Mouse (Mus musculus): ENCODE data around the gene Odf3. TPM values are rescaled to one million over a fixed set of nuclear protein-coding genes. Genes with fewer than 3 reads are reported as not detected.

Odf3 gene
- polyA plus RNA-seq, 1 experiment = 0.13 TPM

DNA sequence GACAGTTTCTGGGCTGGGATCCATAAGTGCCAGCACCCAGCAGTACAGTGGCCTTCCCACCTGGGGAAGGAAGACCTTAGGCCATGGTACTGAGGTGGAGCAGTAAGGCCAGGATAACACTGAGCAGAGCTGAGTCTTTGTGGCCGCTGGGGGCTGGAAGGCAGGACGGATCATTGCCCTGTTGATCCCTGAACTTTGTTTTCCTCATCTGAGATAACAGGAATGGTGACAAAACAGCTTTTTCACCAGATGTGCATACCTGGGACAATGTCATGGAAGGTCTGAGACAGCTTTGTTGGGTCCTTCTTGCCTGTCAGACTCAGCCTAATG is 11.9 kb upstream of the Odf3 start:
- Histone ChIP-seq H3K27ac (ENCODE audit: insufficient read depth, low read length) (no peak overlapping the region), H3K27me3 (ENCODE audit: control insufficient read depth, insufficient read depth, low read length) (no peaks in the 10 kb centered on the region), H3K4me3 (replicated peaks; ENCODE audit: insufficient read depth, low read depth, low read length) (no peak overlapping the region), H3K4me1 (ENCODE audit: control insufficient read depth, insufficient read depth, low read length) (no peaks in the 10 kb centered on the region)
- no peak for DNase-seq
- 84% methylated on average over 2 of the region's 2 CpGs for WGBS
- TF ChIP-seq POLR2A (IDR thresholded peaks at IDR 0.05; ENCODE audit: borderline replicate concordance, insufficient read depth, low read length) (no peak), CTCF (IDR thresholded peaks at IDR 0.05; ENCODE audit: borderline replicate concordance, insufficient read depth, low read depth, low read length) (no peak)

DNA sequence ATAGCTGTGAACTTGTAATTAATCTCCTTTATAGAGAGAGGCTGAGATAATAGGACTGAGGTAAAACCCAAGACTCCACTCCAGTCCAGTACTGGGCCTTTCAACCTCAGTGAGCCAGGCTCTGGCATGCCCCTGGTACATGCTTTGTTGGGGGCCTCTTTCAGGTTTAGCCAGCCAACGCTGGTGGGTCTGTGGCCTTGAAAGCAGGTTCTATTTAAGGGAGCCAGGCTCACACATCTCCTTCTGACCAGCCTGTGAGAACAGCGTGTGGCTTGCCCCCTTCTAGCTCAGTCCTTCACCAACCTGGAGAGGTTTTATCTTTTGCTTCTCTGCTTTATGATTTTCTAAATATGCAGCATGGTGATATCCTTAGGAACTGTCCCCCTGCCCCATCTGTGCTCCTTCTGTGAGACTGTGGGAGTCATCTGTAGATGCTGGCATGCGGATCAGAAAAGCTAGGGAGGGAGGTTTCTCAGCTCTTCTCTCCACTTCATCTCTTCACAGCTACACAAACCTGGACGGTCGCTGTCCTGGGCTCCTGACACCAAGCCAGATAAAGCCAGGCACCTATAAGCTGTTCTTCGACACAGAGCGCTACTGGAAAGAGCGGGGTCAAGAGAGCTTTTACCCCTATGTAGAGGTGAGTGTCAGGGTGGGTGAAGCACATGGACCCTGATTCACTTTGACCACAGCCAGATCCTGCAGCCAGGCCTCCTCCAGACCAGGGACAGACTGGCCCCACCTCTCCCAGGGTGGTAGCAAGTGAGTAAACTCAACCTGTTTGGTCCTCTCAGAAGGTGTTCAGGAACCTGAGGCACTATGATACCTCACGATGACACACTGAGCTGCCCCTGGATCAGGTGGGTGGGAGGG is 11.1 kb upstream of the Odf3 start:
- TF ChIP-seq POLR2A (IDR thresholded peaks at IDR 0.05; ENCODE audit: borderline replicate concordance, insufficient read depth, low read length) (no peak), CTCF (IDR thresholded peaks at IDR 0.05; ENCODE audit: borderline replicate concordance, insufficient read depth, low read depth, low read length) (no peak)
- no peak for DNase-seq
- H3K4me3 ChIP-seq (replicated peaks; ENCODE audit: insufficient read depth, low read depth, low read length) = no peak overlapping the region
- no peaks in the 10 kb centered on the region for H3K27me3 ChIP-seq (ENCODE audit: control insufficient read depth, insufficient read depth, low read length)
- no peak overlapping the region for H3K27ac ChIP-seq (ENCODE audit: insufficient read depth, low read length)
- no peaks in the 10 kb centered on the region for H3K4me1 ChIP-seq (ENCODE audit: control insufficient read depth, insufficient read depth, low read length)
- WGBS = 62% methylated on average over 9 of the region's 9 CpGs

DNA sequence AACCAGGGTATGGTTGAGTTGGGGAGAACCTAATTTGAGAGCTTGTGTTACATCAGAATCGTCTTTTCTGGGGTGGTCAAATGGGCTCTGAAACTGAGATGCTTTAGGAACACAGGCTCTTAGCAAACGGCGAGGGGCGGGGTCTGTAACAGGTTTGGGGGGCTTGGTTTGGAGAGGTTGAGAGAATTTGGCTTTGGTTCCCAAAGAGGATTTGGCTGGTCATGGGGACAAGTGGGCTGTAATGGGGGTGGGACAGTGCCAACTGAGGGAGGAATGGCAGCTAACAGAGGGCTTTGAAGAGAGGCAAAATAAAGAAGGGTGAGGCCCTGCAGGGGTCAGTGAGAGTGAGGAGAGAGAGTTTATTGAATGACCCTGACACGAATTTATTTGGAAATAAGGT is 8.0 kb upstream of the Odf3 start:
- no peak for DNase-seq
- Histone ChIP-seq H3K4me1 (ENCODE audit: control insufficient read depth, insufficient read depth, low read length) (no peaks in the 10 kb centered on the region), H3K27ac (ENCODE audit: insufficient read depth, low read length) (no peak overlapping the region), H3K27me3 (ENCODE audit: control insufficient read depth, insufficient read depth, low read length) (no peaks in the 10 kb centered on the region), H3K4me3 (replicated peaks; ENCODE audit: insufficient read depth, low read depth, low read length) (no peak overlapping the region)
- 54% methylated on average over 5 of the region's 5 CpGs for WGBS
- TF ChIP-seq CTCF (IDR thresholded peaks at IDR 0.05; ENCODE audit: borderline replicate concordance, insufficient read depth, low read depth, low read length) = no peak
- TF ChIP-seq POLR2A (IDR thresholded peaks at IDR 0.05; ENCODE audit: borderline replicate concordance, insufficient read depth, low read length) = no peak

DNA sequence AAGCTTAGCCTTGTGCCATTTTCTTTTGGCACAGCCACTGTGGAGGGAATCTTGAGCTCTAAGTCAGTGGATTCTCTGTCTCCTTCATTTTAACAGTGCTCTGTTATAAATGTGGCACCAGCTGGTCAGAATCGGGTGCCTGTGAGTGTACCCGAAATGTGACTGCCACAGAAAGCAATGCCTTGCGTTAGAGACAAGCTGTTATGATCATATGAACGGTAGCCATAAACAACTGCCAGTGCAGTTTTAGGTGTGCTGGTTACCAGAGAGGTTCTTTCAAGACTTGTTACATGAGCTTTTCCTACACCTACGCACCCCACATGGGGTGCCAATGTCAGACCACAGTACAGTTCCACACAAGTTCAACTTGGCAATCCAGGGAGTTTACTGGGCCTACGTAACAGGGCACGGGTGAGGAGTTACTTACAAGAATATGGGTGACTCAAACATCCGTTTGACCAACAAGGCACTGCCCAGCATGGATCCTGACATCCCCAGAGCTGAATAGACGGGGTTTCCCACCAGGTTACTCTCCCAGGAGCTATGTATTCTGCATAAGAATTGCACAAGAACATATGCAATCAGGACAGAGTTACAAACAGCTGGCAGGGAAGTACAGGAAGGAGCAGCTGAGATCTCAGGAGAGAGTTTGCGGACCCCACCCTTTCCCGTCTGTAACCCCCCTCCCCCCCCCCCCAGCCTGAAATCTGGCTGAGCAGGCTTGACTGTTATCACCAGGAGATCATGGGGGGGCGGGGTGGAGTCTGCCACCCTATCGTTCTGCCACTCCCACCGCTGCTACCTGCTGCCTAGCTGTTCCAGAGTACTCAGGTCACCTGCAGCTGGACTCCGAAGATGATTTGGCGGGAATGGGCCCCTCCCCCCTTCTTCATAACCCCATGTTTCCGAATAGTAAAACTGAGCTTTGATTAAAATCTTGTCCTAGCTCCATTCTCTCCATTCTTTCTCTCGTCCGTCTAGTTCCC is 6.6 kb upstream of the Odf3 start:
- Histone ChIP-seq H3K27ac (ENCODE audit: insufficient read depth, low read length) (no peak overlapping the region), H3K27me3 (ENCODE audit: control insufficient read depth, insufficient read depth, low read length) (no peaks in the 10 kb centered on the region), H3K4me3 (replicated peaks; ENCODE audit: insufficient read depth, low read depth, low read length) (no peak overlapping the region), H3K4me1 (ENCODE audit: control insufficient read depth, insufficient read depth, low read length) (no peaks in the 10 kb centered on the region)
- WGBS = 40% methylated on average over 19 of the region's 19 CpGs
- no peak for DNase-seq
- TF ChIP-seq CTCF (IDR thresholded peaks at IDR 0.05; ENCODE audit: borderline replicate concordance, insufficient read depth, low read depth, low read length) (no peak), POLR2A (IDR thresholded peaks at IDR 0.05; ENCODE audit: borderline replicate concordance, insufficient read depth, low read length) (no peak)

DNA sequence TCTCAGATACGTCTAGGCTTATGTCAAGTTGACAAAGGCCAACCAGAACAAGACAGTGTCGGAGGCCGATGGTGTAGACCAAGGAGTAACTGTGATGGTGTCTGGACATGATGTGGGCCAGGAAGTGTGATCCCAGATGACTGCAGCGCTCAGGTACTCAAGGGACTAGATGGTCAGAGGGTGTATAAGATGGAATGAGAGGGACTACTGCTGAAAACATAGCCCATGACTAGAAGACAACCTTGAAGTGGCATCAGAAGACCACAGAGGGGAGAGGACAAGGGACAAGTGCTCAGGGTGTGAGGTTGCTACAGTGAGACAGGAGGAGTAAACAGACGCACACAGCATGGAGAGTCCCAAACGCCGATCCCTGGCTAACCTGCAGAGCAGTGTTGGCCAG is 3.8 kb upstream of the Odf3 start:
- DNase-seq = no peak
- 74% methylated on average over 7 of the region's 7 CpGs for WGBS

DNA sequence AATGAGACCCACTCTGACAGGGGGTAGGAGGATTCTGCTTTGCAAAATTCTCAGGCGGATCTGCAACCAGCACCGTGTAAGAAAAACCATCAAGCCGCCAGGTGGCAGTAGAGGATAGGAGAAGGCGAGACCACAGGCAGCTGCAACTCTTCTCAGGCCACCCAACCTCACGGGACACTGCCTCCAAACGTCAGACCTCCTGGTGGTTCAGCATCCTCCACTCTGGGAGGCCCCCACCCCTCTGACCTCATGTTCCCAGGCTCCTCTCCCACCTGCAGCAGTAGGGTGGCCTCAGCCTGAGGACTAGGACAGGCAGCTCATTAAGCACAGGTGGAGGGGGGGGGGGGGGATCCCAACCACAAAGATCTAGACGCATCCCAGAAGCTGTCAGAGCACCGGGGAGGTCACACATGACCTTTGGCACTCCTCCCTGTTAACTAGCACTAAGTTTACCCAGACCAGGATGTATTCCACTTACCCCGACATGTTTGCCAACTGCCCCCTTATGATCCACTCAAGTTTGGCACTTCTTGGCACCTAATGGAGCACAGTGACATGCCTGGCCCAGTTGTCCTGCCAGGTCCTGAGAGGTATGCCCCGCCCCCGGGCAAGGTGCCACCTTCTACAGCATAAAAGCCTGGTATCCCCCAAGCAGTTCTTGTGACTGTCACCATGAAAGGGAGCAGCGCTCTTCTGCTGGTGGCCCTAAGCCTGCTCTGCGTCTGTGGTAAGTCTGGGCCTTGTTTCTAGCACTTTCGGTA is 2.5 kb upstream of the Odf3 start, which contains the start of gene Scgb1c1:
TSS of gene Scgb1c1 (plus strand) at position 643 of the 761 bp plus-strand sequence.
- H3K27ac ChIP-seq (ENCODE audit: insufficient read depth, low read length) = no peak within 1 kb of the TSS
- peak; percentile 79 to 90 for DNase-seq
- no peaks in the 10 kb centered on the region for H3K4me1 ChIP-seq (ENCODE audit: control insufficient read depth, insufficient read depth, low read length)
- H3K27me3 ChIP-seq (ENCODE audit: control insufficient read depth, insufficient read depth, low read length) = no peaks in the 10 kb centered on the region
- TF ChIP-seq POLR2A (IDR thresholded peaks at IDR 0.05; ENCODE audit: borderline replicate concordance, insufficient read depth, low read length) = no peak
- peak; percentile 97 for TF ChIP-seq CTCF (IDR thresholded peaks at IDR 0.05; ENCODE audit: borderline replicate concordance, insufficient read depth, low read depth, low read length)
- WGBS = 19% methylated on average over 14 of the region's 14 CpGs
- no peak within 1 kb of the TSS for H3K4me3 ChIP-seq (replicated peaks; ENCODE audit: insufficient read depth, low read depth, low read length)

More for the DNA sequence above, 3.8 kb upstream of the Odf3 start:
- Histone ChIP-seq H3K4me1 (ENCODE audit: control insufficient read depth, insufficient read depth, low read length) (no peaks in the 10 kb centered on the region), H3K27ac (ENCODE audit: insufficient read depth, low read length) (no peak overlapping the region), H3K27me3 (ENCODE audit: control insufficient read depth, insufficient read depth, low read length) (no peaks in the 10 kb centered on the region), H3K4me3 (replicated peaks; ENCODE audit: insufficient read depth, low read depth, low read length) (no peak overlapping the region)
- TF ChIP-seq CTCF (IDR thresholded peaks at IDR 0.05; ENCODE audit: borderline replicate concordance, insufficient read depth, low read depth, low read length) = no peak
- no peak for TF ChIP-seq POLR2A (IDR thresholded peaks at IDR 0.05; ENCODE audit: borderline replicate concordance, insufficient read depth, low read length)

DNA sequence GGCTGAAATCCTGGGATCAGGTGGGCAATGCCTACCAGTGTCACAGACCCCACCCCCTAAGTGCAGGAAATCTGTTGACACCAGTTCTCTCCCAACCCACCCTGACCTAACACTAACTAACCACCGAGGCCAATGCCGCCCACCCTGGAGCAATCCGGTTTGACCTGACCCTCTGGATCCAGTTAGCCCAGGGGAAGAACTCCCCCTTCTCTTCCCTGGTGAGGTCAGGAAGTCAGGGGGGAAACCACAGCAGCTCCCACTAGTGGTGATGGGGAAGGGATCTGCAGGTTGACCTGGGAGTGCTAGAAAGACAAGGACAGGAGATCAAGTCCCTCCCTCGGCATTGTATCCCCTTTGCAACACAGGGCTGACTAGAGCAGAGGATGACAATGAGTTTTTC is 1.9 kb upstream of the Odf3 start:
- 78% methylated on average over 4 of the region's 4 CpGs for WGBS
- TF ChIP-seq CTCF (IDR thresholded peaks at IDR 0.05; ENCODE audit: borderline replicate concordance, insufficient read depth, low read depth, low read length) (no peak), POLR2A (IDR thresholded peaks at IDR 0.05; ENCODE audit: borderline replicate concordance, insufficient read depth, low read length) (no peak)

More for the DNA sequence above, 1.9 kb upstream of the Odf3 start:
- Histone ChIP-seq H3K4me1 (ENCODE audit: control insufficient read depth, insufficient read depth, low read length) (no peaks in the 10 kb centered on the region), H3K27me3 (ENCODE audit: control insufficient read depth, insufficient read depth, low read length) (no peaks in the 10 kb centered on the region), H3K4me3 (replicated peaks; ENCODE audit: insufficient read depth, low read depth, low read length) (no peak overlapping the region), H3K27ac (ENCODE audit: insufficient read depth, low read length) (no peak overlapping the region)
- no peak for DNase-seq

All from cerebellum, adult 2 months (tissue).